ENCODE assay signal across 9 mouse cellular contexts in genomic region chr17:52880051-52880450, GRCm38 (mm10).
DNase-seq lines count a peak whose midpoint lies in the region.
"Had no signal": no experiment of that assay in that cellular context is flagged by ENCODE, and none has a peak within 500 bp of the region (broad histone marks: within the 10 kb centered on the region; RNA-seq: fewer than 3 reads in every experiment).

No protein-coding gene starts in this region.

- DNase-seq in lung, postnatal 36 days, result peak; percentile 13
- no peak for DNase-seq in lung, adult 18-20 months
- peak; percentile 56 to 73 for DNase-seq in cerebellum, postnatal 14 days
- peak; percentile 22 to 66 for DNase-seq in layer of hippocampus, postnatal 14 days (ENCODE audit: low spot score in 2 of 2)
- DNase-seq in telencephalon, adult 2 months (ENCODE audit: low read depth, low spot score), result peak; percentile 74
- DNase-seq in kidney, adult 9 months, result no peak
- DNase-seq in spleen, postnatal 10 days (ENCODE audit: low spot score in 2 of 2), result no peak
- DNase-seq: adrenal gland, adult 8-10 months; lung, embryonic 14.5 days had no signal

Comparison
In these comparisons a context has a peak if more than half of its experiments do, and no peak if none do; other contexts are left out.
1. DNase-seq: peak in lung, postnatal 36 days (single experiment), cerebellum, postnatal 14 days (2 of 2), layer of hippocampus, postnatal 14 days (2 of 2) and telencephalon, adult 2 months (single experiment); none in lung, adult 18-20 months (0 of 2), kidney, adult 9 months (single experiment) and spleen, postnatal 10 days (0 of 2).